8 mouse cellular contexts compared by ENCODE assay signal in genomic region chr3:90247960-90248745, GRCm38 (mm10). TPM values are rescaled to one million over a fixed set of nuclear protein-coding genes. Genes with fewer than 3 reads are reported as not detected.
DNase-seq lines count a peak whose midpoint lies in the region; ATAC-seq lines count a peak whose summit lies in the region.

Gene Slc39a1 (plus strand): TSS chr3:90248172.

- peaks cover 26% of the 10 kb centered on the region for H3K36me3 ChIP-seq in megakaryocyte, embryonic 14.5 days (replicated peaks; ENCODE audit: low read length)

- peaks cover 57% of the 10 kb centered on the region for H3K4me1 ChIP-seq in megakaryocyte, embryonic 14.5 days

- ATAC-seq in common myeloid progenitor, adult 5-6 weeks (replicated peaks; ENCODE audit: low read depth, poor library complexity, severe bottlenecking), result peak; percentile 98

- DNase-seq in ZHBTc4 (ENCODE audit: low read depth, low spot score), result peak; percentile 96
- DNase-seq in gastrocnemius, adult 8-10 months (ENCODE audit: low spot score in 2 of 2), result peak; percentile 87 to 90
- DNase-seq in hindlimb bud, embryonic 11.5 days (ENCODE audit: extremely low spot score, low read depth, low spot score), result peak; percentile 80
- peak; percentile 81 to 92 for DNase-seq in left cerebral cortex, adult 8-10 months (ENCODE audit: low spot score in 2 of 2)
- peak; percentile 87 for DNase-seq in right cerebral cortex, postnatal 14 days
- peak; percentile 91 to 94 for DNase-seq in urinary bladder, postnatal 36 days (ENCODE audit: low spot score in 2 of 2)

- H3K9me3 ChIP-seq in megakaryocyte, embryonic 14.5 days, result no peaks in the 10 kb centered on the region

- H3K27me3 ChIP-seq in megakaryocyte, embryonic 14.5 days (replicated peaks), result no peaks in the 10 kb centered on the region

- H3K4me3 ChIP-seq in megakaryocyte, embryonic 14.5 days (replicated peaks), result peak within 1 kb of the TSS; percentile 98

RNA-seq across cellular contexts. Expression of gene Slc39a1, which starts in this region (rescaled TPM):
- 35.0 and 42.1 TPM in 2 replicates for total RNA-seq in common myeloid progenitor, adult 5-6 weeks (2017)
- 10 to 100 TPM; 37.8 to 46.4 (median 43.6) TPM for total RNA-seq in gastrocnemius, adult 8-10 months (2022)
- total RNA-seq in left cerebral cortex, adult 8-10 months (2022), result 10 to 100 TPM; 43.0 to 52.8 (median 49.6) TPM
- polyA plus RNA-seq in megakaryocyte, embryonic 14.5 days (2012; ENCODE audit: insufficient read depth, low replicate concordance), result 14.4 and 22.8 TPM in 2 replicates

Comparison
In these comparisons a context has a peak if more than half of its experiments do, and no peak if none do; other contexts are left out.
1. Peak in every context shown above with its lines: DNase-seq, ATAC-seq and H3K4me3 ChIP-seq.